Mouse (Mus musculus): ENCODE measurements around the gene Pde12.
A peak's percentile ranks its signal among the peaks of the same experiment; 100 is the strongest.

Pde12 gene

GRCm38 (mm10) chr14:26643006-26643624 lies 26.6 kb downstream of the Pde12 start:
- DNase-seq (ENCODE audit: low spot score in 2 of 2) = no peak

- DNase-seq (ENCODE audit: low spot score in 2 of 2) = no peak
These were observed 29.7 kb downstream of the Pde12 start for GRCm38 (mm10) chr14:26639961-26640360.

GRCm38 (mm10) chr14:26639251-26639650 lies 30.4 kb downstream of the Pde12 start:
- DNase-seq (ENCODE audit: low spot score in 2 of 2) = no peak

DNA sequence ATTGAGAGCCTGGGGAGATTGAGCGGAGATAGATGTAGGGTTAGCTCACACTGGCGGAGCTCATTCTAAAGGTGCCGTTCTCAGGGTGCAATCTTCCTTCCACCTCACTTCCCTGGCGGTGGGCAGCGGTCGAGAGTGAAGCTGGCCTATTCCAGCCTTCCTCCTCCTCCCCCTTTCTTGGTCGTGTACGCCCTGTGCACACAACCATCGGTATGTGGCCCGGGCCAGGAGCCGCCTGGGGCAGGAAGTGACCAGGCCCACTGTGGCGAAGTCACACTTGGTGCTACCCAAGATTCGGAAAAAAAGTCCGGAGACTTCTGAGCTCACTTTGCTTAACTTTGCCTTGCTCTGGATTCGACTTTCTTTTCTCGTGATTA lies 31.0 kb downstream of the Pde12 start:
- peak; percentile 26 to 38 for DNase-seq (ENCODE audit: low spot score in 2 of 2)

DNA sequence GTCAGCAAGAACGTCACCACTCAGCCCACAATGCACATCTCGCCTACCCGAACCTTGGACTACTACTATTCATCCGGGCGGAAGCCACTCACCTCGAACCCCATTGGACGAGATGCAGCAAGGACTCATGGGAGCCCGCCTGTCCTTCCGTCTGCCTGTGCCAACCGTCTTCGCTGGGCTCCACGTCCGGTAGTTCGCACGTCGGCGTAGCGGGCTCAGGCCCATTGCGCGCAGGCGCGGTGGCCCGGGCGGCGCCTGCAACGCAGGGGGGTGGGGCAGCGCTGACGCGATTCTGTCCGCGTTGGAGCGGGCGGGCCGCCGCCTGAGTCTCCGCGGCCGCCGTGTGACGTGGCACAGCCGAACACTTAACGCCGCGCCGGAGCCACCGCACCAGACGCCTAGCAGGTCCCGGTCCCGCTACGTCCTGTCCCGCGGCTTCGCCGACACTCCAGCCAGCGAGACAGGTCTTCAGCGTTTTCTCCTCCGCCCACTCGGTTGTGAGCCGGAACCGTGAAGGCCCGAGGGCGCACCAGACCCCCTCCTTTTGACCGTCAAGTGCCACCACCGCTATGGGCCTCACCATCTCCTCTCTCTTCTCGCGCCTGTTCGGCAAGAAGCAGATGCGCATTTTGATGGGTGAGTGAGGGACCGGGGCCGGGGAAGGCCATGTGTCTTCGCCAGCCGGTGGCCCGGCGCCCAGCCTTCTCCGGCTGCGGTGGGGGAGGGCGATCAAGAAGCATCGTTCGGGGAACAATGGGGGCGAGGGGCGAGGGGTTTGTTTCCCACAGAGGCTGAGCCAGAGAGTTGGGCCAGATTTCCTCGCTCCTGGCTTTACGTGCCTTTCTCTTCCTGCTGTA lies 31.6 kb downstream of the Pde12 start, which contains the start of gene Arf4:
Arf4 (plus strand) TSS at position 224 of the 857 bp plus-strand sequence.
- peak; percentile 97 for DNase-seq (ENCODE audit: low spot score in 2 of 2)

- DNase-seq (ENCODE audit: low spot score in 2 of 2) = peak in 1 of 2 experiments; percentile 13
These were observed 32.4 kb downstream of the Pde12 start for GRCm38 (mm10) chr14:26637025-26637850.

DNA sequence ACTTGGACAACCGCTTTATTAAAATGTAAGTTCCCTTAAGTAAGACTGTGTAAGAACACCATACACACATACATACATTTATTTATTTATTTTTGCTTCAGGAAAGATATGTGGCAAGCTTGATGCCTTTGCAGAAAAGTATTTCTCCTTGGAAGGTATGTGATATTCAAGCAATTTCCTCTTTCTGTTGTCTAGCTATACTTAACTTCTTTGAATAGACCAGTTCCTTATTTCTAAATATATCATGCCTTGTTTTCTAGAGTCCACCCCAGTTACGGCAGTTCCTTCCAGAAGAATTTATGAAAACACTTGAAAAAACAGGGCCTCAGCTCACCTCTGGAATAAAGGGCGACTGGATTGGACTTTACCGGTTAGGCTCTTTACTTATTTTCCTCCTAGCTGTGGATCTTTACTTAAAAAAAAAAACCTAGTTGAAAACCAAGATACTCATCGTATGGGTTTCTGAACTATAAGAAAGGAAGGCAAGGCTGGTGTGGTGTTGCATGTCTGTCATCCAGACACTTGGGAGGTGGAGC lies 43.0 kb downstream of the Pde12 start:
- no peak for DNase-seq (ENCODE audit: low spot score in 2 of 2)

DNA sequence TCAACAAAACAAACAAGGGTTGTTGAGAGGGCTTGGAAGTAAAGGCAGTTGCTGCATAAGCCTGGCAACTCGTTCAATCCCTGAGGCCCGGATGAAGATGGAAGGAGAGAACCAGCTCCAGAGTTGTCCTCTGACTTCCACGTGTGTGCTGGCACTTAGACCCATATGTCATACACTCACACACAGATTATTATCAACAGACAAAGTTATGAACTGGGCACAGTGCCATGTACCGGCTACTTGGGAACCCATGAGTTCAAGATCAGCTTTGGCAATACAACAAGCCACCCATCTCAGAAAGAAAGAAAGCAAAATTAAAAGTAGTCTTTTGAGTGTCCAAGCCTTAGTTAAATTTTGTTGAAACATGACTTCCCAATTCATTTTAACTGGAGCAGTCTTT lies 44.4 kb downstream of the Pde12 start:
- DNase-seq (ENCODE audit: low spot score in 2 of 2) = no peak

GRCm38 (mm10) chr14:26610689-26611088 lies 59.0 kb downstream of the Pde12 start:
- no peak for DNase-seq (ENCODE audit: low spot score in 2 of 2)

All from frontal cortex, postnatal 10 days (tissue).